Mouse (Mus musculus) liver, embryonic 14.5 days (tissue): Measurements from ENCODE around the gene Itih1.

Source experiments
- CTCF ChIP-seq: IDR thresholded peaks from 2 replicates; pipeline ENCODE4 v1.5.1; 2016; ENCODE audit warnings: antibody characterized with exemption, low read depth, control low read depth
- EP300 ChIP-seq: IDR thresholded peaks from 2 replicates; pipeline ENCODE4 v1.6.1; 2016; ENCODE audit warnings: antibody characterized with exemption, low read depth

- TF ChIP-seq CTCF, result no peak
- no peak for TF ChIP-seq EP300
Measured at GRCm38 (mm10) chr14:30943038-30943437, at the start of gene Itih1.
